25 mouse cellular contexts compared by ENCODE assay signal in the genomic region with DNA sequence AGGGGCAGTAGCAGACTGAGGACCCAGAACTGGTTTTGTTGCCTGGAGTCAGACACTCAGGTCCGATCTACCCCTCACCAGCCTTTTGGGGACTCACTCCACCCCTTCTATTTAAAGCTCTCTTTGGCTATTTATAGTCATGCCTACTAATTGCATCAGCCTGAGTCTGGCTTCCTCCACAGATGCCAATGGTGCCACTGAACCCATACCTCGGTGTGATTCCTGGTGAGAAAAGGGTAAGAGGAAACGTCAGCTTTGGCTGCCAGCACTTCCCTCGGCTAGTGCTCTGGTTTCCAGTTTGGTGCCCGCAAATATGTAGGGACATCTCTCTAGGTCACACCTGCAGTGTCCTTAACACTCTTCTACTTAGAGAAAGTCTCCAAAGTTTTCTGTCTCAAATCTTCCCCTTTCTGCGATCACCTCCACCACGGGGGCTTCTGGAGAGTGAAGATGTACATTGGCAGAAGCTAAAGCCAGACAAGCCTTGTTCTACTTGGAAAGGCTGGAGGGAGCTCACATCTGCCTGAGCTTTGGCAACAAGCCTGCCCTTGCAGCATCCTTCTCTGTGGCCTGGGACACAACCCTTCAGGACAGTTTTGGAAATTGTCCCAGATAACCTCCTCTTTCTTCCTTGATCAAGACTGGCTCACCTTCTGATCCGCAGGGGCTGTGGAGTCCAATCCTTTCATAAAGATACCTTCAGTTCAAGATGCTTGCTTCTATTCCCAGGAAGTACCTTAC. TPM values are rescaled to one million over a fixed set of nuclear protein-coding genes. Genes with fewer than 3 reads are reported as not detected.
DNase-seq lines count a peak whose midpoint lies in the region; ATAC-seq and TF ChIP-seq lines count a peak whose summit lies in the region.
"Had no signal": no experiment of that assay in that cellular context is flagged by ENCODE, and none has a peak within 500 bp of the region (broad histone marks: within the 10 kb centered on the region; RNA-seq: fewer than 3 reads in every experiment).

No protein-coding gene starts in this region.

- H3K27me3 ChIP-seq in heart, postnatal 0 days (ENCODE audit: control insufficient read depth, insufficient read depth, low read length) = 0 out of 2 replicates have a peak, but pooled peaks cover 2% of the 10 kb centered on the region
- H3K27me3 ChIP-seq: hindbrain, embryonic 15.5 days; Patski had no signal

- no peak for TF ChIP-seq CTCF in heart, postnatal 0 days (IDR thresholded peaks at IDR 0.05; ENCODE audit: low read depth)

- intact Hi-C loops in gastrocnemius, postnatal 36 days (cut with DNase I) = no loop called here

- H3K4me3 ChIP-seq in heart, postnatal 0 days (ENCODE audit: low read depth, low read length) = no peak overlapping the region
- H3K4me3 ChIP-seq: embryonic facial prominence, embryonic 15.5 days; erythroblast, embryonic 14.5 days; forebrain, embryonic 10.5 days; heart, embryonic 13.5 days; hindbrain, embryonic 15.5 days had no signal

- H3K27ac ChIP-seq in heart, postnatal 0 days (ENCODE audit: low read depth) = no peak overlapping the region
- H3K27ac ChIP-seq: embryonic facial prominence, embryonic 15.5 days; forebrain, embryonic 10.5 days; heart, embryonic 13.5 days; hindbrain, embryonic 15.5 days had no signal

- peak; percentile 39 for DNase-seq in gastrocnemius, postnatal 25 days
- no peak for DNase-seq in gastrocnemius, postnatal 36 days
- DNase-seq in heart, postnatal 0 days (ENCODE audit: low spot score) = peak; percentile 26
- DNase-seq in heart, adult 8-10 months (ENCODE audit: low spot score) = no peak
- DNase-seq in lung, postnatal 14 days = no peak
- DNase-seq: adrenal gland, postnatal 14 days; cerebellum, adult 2 months; cerebellum, postnatal 10 days; gastrocnemius, postnatal 14 days; kidney, adult 2 months had no signal

- no peaks in the 10 kb centered on the region for H3K9me3 ChIP-seq in heart, postnatal 0 days (replicated peaks; ENCODE audit: control insufficient read depth, low read length)
- H3K9me3 ChIP-seq: embryonic facial prominence, embryonic 15.5 days; forebrain, embryonic 10.5 days; heart, embryonic 13.5 days; hindbrain, embryonic 15.5 days had no signal

- 44% methylated on average over 8 of the region's 8 CpGs for WGBS in heart, postnatal 0 days

- H3K4me1 ChIP-seq in heart, postnatal 0 days (ENCODE audit: control insufficient read depth, insufficient read depth) = peaks cover 28% of the 10 kb centered on the region
- H3K4me1 ChIP-seq: embryonic facial prominence, embryonic 15.5 days had no signal

- H3K36me3 ChIP-seq in heart, postnatal 0 days (replicated peaks; ENCODE audit: control insufficient read depth, insufficient read depth, low read length) = peaks cover 2% of the 10 kb centered on the region; the same call in 1 of the 2 replicates
- H3K36me3 ChIP-seq: embryonic facial prominence, embryonic 15.5 days; forebrain, embryonic 10.5 days had no signal

- H3K9ac ChIP-seq in heart, postnatal 0 days (replicated peaks; ENCODE audit: low read depth, low read length) = no peak overlapping the region
- H3K9ac ChIP-seq: embryonic facial prominence, embryonic 15.5 days; heart, embryonic 13.5 days; hindbrain, embryonic 15.5 days had no signal

- no peak overlapping the region for H3K4me2 ChIP-seq in heart, postnatal 0 days (ENCODE audit: low read depth, low read length)
- H3K4me2 ChIP-seq: embryonic facial prominence, embryonic 15.5 days; heart, embryonic 13.5 days; hindbrain, embryonic 15.5 days had no signal

- no peak for TF ChIP-seq EP300 in heart, postnatal 0 days (IDR thresholded peaks at IDR 0.05; ENCODE audit: low read depth)

- ATAC-seq in heart, postnatal 0 days (ENCODE audit: insufficient read depth, low read depth) = 0 out of 2 replicates have a peak, but pooled peaks have one; percentile 24
- peak; percentile 50; the same call in 1 of the 2 replicates for ATAC-seq in granulocyte monocyte progenitor cell, adult 5-6 weeks (replicated peaks; ENCODE audit: poor library complexity, severe bottlenecking)
- ATAC-seq: activated CD4-positive, CD25-positive, alpha-beta regulatory T cell, adult 4 months; forebrain, embryonic 14.5 days; intestine, embryonic 16.5 days; Patski had no signal

RNA-seq across cellular contexts. Expression of gene Mob2, which starts 13.5 kb away (rescaled TPM):
- total RNA-seq in gastrocnemius, postnatal 25 days (2021) = 10 to 100 TPM; 37.8 to 42.9 TPM
- total RNA-seq in gastrocnemius, postnatal 36 days (2021) = 10 to 100 TPM; 40.2 to 43.7 TPM
- total RNA-seq in heart, postnatal 0 days (2014; rRNA removed; ENCODE audit: low replicate concordance) = 48.3 and 53.6 TPM in 2 replicates
- polyA plus RNA-seq in heart, postnatal 0 days (2015; fragmentation: Nextera tagmentation; extraction: Ambion mirVana) = 45.5 and 49.6 TPM in 2 replicates
- total RNA-seq in heart, adult 8-10 months (2022) = 10 to 100 TPM; 45.2 to 53.5 (median 46.9) TPM
- 57.8 and 60.9 TPM in 2 replicates for total RNA-seq in granulocyte monocyte progenitor cell, adult 5-6 weeks (2014; fragmentation: Nextera tagmentation)
- 51.2 and 63.4 TPM in 2 replicates for total RNA-seq in granulocyte monocyte progenitor cell, adult 5-6 weeks (2017)

RNA-seq across cellular contexts. Expression of gene Dusp8, which starts 21.3 kb away (rescaled TPM):
- total RNA-seq in gastrocnemius, postnatal 25 days (2021) = 10 to 100 TPM; 16.8 to 46.3 TPM
- total RNA-seq in gastrocnemius, postnatal 36 days (2021) = 10 to 100 TPM; 32.5 to 43.4 TPM
- 29.4 and 31.4 TPM in 2 replicates for total RNA-seq in heart, postnatal 0 days (2014; rRNA removed; ENCODE audit: low replicate concordance)
- 6.4 and 9.0 TPM in 2 replicates for polyA plus RNA-seq in heart, postnatal 0 days (2015; fragmentation: Nextera tagmentation; extraction: Ambion mirVana)
- 10 to 100 TPM; 26.3 to 48.9 (median 37.9) TPM for total RNA-seq in heart, adult 8-10 months (2022)
- not detected in 2 replicates for total RNA-seq in granulocyte monocyte progenitor cell, adult 5-6 weeks (2014; fragmentation: Nextera tagmentation)
- total RNA-seq in granulocyte monocyte progenitor cell, adult 5-6 weeks (2017) = not detected in 2 replicates

RNA-seq across cellular contexts. Expression of gene Gm45618, which starts 46.2 kb away (rescaled TPM):
- total RNA-seq in gastrocnemius, postnatal 25 days (2021) = not detected
- total RNA-seq in gastrocnemius, postnatal 36 days (2021) = not detected
- total RNA-seq in heart, postnatal 0 days (2014; rRNA removed; ENCODE audit: low replicate concordance) = not detected in 2 replicates
- not detected in 2 replicates for polyA plus RNA-seq in heart, postnatal 0 days (2015; fragmentation: Nextera tagmentation; extraction: Ambion mirVana)
- not detected for total RNA-seq in heart, adult 8-10 months (2022)
- total RNA-seq in granulocyte monocyte progenitor cell, adult 5-6 weeks (2014; fragmentation: Nextera tagmentation) = not detected in 2 replicates
- not detected in 2 replicates for total RNA-seq in granulocyte monocyte progenitor cell, adult 5-6 weeks (2017)
- total RNA-seq: adrenal gland, adult 18-20 months; adrenal gland, postnatal 14 days; CH12.LX; gastrocnemius, postnatal 14 days; heart, postnatal 25 days had no signal
- polyA plus RNA-seq: activated CD4-positive, CD25-positive, alpha-beta regulatory T cell, adult 4 months; cerebellum, adult 2 months; embryonic facial prominence, embryonic 11.5 days; erythroblast, embryonic 14.5 days; forebrain, embryonic 14.5 days; heart, embryonic 13.5 days; hindbrain, embryonic 11.5 days; hindbrain, embryonic 15.5 days; intestine, embryonic 16.5 days; kidney, adult 2 months; Patski had no signal

Comparison
In these comparisons a context has a peak if more than half of its experiments do, and no peak if none do; other contexts are left out.
1. DNase-seq: peak in gastrocnemius, postnatal 25 days (single experiment) and heart, postnatal 0 days (single experiment); none in gastrocnemius, postnatal 36 days (0 of 2), heart, adult 8-10 months (single experiment) and lung, postnatal 14 days (single experiment).
2. RNA of gene Dusp8, which starts 21.3 kb away (total RNA-seq): 26.3 to 48.9 TPM in heart, adult 8-10 months, 16.8 to 46.3 TPM in gastrocnemius, postnatal 25 days, 32.5 to 43.4 TPM in gastrocnemius, postnatal 36 days and 29.4 to 31.4 TPM in heart, postnatal 0 days; not detected in granulocyte monocyte progenitor cell, adult 5-6 weeks; every median in the first group is over 10 times any median in the second.